Comparison of ENCODE assay signal across 12 mouse cellular contexts in the genomic region with DNA sequence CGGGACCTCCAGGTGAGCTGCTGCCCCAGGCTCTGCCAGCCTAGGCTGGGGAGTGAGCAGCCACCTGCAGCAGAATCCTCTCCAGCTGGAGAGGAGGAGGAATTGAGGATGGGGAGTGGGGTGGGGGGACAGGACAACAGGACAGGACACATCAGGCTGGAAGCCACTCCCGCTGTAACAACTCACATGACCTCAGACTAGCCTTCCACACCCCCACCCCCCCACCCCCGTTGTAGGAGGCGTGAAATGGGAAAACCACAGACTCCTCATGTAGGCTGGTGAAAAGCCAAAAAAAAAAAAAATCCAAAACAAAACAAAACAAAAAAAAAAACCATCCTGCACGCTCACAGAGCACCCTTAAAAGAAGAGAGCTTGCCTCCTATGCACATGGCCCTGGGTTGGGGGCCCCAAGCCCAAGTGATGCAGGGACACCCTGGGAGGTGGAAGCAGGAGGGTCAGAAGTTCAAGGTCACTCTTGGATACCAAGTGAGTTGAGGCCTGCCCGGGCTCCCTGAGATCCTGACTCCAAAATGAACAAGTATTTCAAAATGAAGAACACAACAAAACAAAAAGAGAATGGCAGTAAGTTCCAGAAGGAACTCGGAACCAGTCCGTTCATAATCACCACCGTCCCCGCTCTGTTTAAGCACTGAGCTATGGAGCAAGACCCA. TPM values are rescaled to one million over a fixed set of nuclear protein-coding genes. Genes with fewer than 3 reads are reported as not detected.
DNase-seq lines count a peak whose midpoint lies in the region; ATAC-seq lines count a peak whose summit lies in the region.
"Had no signal": no experiment of that assay in that cellular context is flagged by ENCODE, and none has a peak within 500 bp of the region (broad histone marks: within the 10 kb centered on the region; RNA-seq: fewer than 3 reads in every experiment).

No protein-coding gene starts in this region.

- no peaks in the 10 kb centered on the region for H3K9me3 ChIP-seq in hindbrain, embryonic 10.5 days
- H3K9me3 ChIP-seq in hindbrain, embryonic 16.5 days (ENCODE audit: control insufficient read depth, low read length): no peaks in the 10 kb centered on the region
- no peaks in the 10 kb centered on the region for H3K9me3 ChIP-seq in neural tube, embryonic 13.5 days
- H3K9me3 ChIP-seq in neural tube, embryonic 15.5 days (replicated peaks): no peaks in the 10 kb centered on the region
- H3K9me3 ChIP-seq in intestine, embryonic 15.5 days: no peaks in the 10 kb centered on the region
- H3K9me3 ChIP-seq: hindbrain, embryonic 15.5 days had no signal

- peaks cover 21% of the 10 kb centered on the region for H3K27me3 ChIP-seq in hindbrain, embryonic 10.5 days (ENCODE audit: insufficient read depth, poor library complexity, severe bottlenecking)
- peaks cover 2% of the 10 kb centered on the region; the same call in 1 of the 2 replicates for H3K27me3 ChIP-seq in hindbrain, embryonic 16.5 days (replicated peaks; ENCODE audit: control insufficient read depth, insufficient read depth, low read length)
- H3K27me3 ChIP-seq in neural tube, embryonic 13.5 days: no peaks in the 10 kb centered on the region
- H3K27me3 ChIP-seq in neural tube, embryonic 15.5 days (replicated peaks): 0 out of 2 replicates have a peak, but pooled peaks cover 3% of the 10 kb centered on the region
- H3K27me3 ChIP-seq in intestine, embryonic 15.5 days (replicated peaks): no peaks in the 10 kb centered on the region
- H3K27me3 ChIP-seq: hindbrain, embryonic 15.5 days had no signal

- peak overlapping the region; percentile 36; the same call in 1 of the 2 replicates for H3K4me3 ChIP-seq in hindbrain, embryonic 10.5 days
- no peak overlapping the region for H3K4me3 ChIP-seq in hindbrain, embryonic 16.5 days (ENCODE audit: low read length)
- no peak overlapping the region for H3K4me3 ChIP-seq in neural tube, embryonic 13.5 days
- no peak overlapping the region for H3K4me3 ChIP-seq in neural tube, embryonic 15.5 days (replicated peaks)
- H3K4me3 ChIP-seq in intestine, embryonic 15.5 days (replicated peaks): no peak overlapping the region
- H3K4me3 ChIP-seq: hindbrain, embryonic 15.5 days had no signal

- WGBS in hindbrain, embryonic 10.5 days: 63% methylated on average over 10 of the region's 10 CpGs
- WGBS in hindbrain, embryonic 16.5 days: 66% methylated on average over 10 of the region's 10 CpGs
- 72% methylated on average over 10 of the region's 10 CpGs for whole genome bisulfite sequencing in neural tube, embryonic 13.5 days
- 71% methylated on average over 10 of the region's 10 CpGs for WGBS in neural tube, embryonic 15.5 days
- WGBS in intestine, embryonic 15.5 days: 73% methylated on average over 10 of the region's 10 CpGs

- H3K9ac ChIP-seq in hindbrain, embryonic 16.5 days (ENCODE audit: low read depth, low read length): no peak overlapping the region
- peak overlapping the region; percentile 43; the same call in 1 of the 2 replicates for H3K9ac ChIP-seq in neural tube, embryonic 13.5 days
- no peak overlapping the region for H3K9ac ChIP-seq in neural tube, embryonic 15.5 days (replicated peaks)
- no peak overlapping the region for H3K9ac ChIP-seq in intestine, embryonic 15.5 days
- H3K9ac ChIP-seq: hindbrain, embryonic 15.5 days had no signal

- peak overlapping the region; percentile 84 for H3K27ac ChIP-seq in hindbrain, embryonic 10.5 days
- H3K27ac ChIP-seq in hindbrain, embryonic 16.5 days (ENCODE audit: low read depth, low read length): no peak overlapping the region
- H3K27ac ChIP-seq in neural tube, embryonic 13.5 days (replicated peaks): peak overlapping the region; percentile 62; the same call in 1 of the 2 replicates
- H3K27ac ChIP-seq in neural tube, embryonic 15.5 days (replicated peaks): no peak overlapping the region
- 0 out of 2 replicates have a peak overlapping the region, but pooled peaks have one; percentile 19 for H3K27ac ChIP-seq in intestine, embryonic 15.5 days
- H3K27ac ChIP-seq: hindbrain, embryonic 15.5 days had no signal

- H3K4me1 ChIP-seq in hindbrain, embryonic 10.5 days (replicated peaks): peaks cover 56% of the 10 kb centered on the region
- H3K4me1 ChIP-seq in hindbrain, embryonic 16.5 days (ENCODE audit: control insufficient read depth, insufficient read depth, low read depth, low read length): peaks cover 10% of the 10 kb centered on the region
- peaks cover 37% of the 10 kb centered on the region for H3K4me1 ChIP-seq in neural tube, embryonic 13.5 days (replicated peaks)
- peaks cover 28% of the 10 kb centered on the region for H3K4me1 ChIP-seq in neural tube, embryonic 15.5 days
- H3K4me1 ChIP-seq in intestine, embryonic 15.5 days (replicated peaks): peaks cover 45% of the 10 kb centered on the region

- H3K36me3 ChIP-seq in hindbrain, embryonic 10.5 days: no peaks in the 10 kb centered on the region
- no peaks in the 10 kb centered on the region for H3K36me3 ChIP-seq in hindbrain, embryonic 16.5 days (ENCODE audit: control insufficient read depth, insufficient read depth, low read length)
- no peaks in the 10 kb centered on the region for H3K36me3 ChIP-seq in neural tube, embryonic 13.5 days
- no peaks in the 10 kb centered on the region for H3K36me3 ChIP-seq in neural tube, embryonic 15.5 days
- H3K36me3 ChIP-seq in intestine, embryonic 15.5 days: no peaks in the 10 kb centered on the region
- H3K36me3 ChIP-seq: hindbrain, embryonic 15.5 days had no signal

- no peak overlapping the region for H3K4me2 ChIP-seq in hindbrain, embryonic 16.5 days (ENCODE audit: low read length)
- H3K4me2 ChIP-seq in neural tube, embryonic 13.5 days: no peak overlapping the region
- H3K4me2 ChIP-seq in neural tube, embryonic 15.5 days: no peak overlapping the region
- 0 out of 2 replicates have a peak overlapping the region, but pooled peaks have one; percentile 3 for H3K4me2 ChIP-seq in intestine, embryonic 15.5 days (replicated peaks)

- ATAC-seq in hindbrain, embryonic 16.5 days: no peak
- ATAC-seq in neural tube, embryonic 13.5 days (ENCODE audit: low read depth): no peak
- ATAC-seq in neural tube, embryonic 15.5 days (ENCODE audit: low FRiP score): no peak
- ATAC-seq in intestine, embryonic 15.5 days: no peak

- no peak for DNase-seq in hindbrain, embryonic 10.5 days (ENCODE audit: low spot score)
- DNase-seq in thymus, postnatal 0 days (ENCODE audit: low spot score): no peak
- DNase-seq in thymus, adult 18-20 months: no peak
- DNase-seq in adrenal gland, postnatal 14 days: no peak
- DNase-seq: adrenal gland, adult 2 months; cerebellum, adult 18-20 months; layer of hippocampus, adult 9-11 months had no signal

RNA-seq across cellular contexts. Expression of gene Bak1, which starts 10.8 kb away (rescaled TPM):
- polyA plus RNA-seq in hindbrain, embryonic 10.5 days (2016; fragmentation: Nextera tagmentation; extraction: Ambion mirVana): 2.9 and 6.6 TPM in 2 replicates
- 4.0 and 4.1 TPM in 2 replicates for polyA plus RNA-seq in hindbrain, embryonic 16.5 days (2015; fragmentation: Nextera tagmentation; extraction: Ambion mirVana)
- 2.8 and 3.3 TPM in 2 replicates for polyA plus RNA-seq in neural tube, embryonic 13.5 days (2015; fragmentation: Nextera tagmentation; extraction: Ambion mirVana)
- polyA plus RNA-seq in neural tube, embryonic 15.5 days (2015; fragmentation: Nextera tagmentation; extraction: Ambion mirVana): 4.5 TPM in 2 replicates
- polyA plus RNA-seq in intestine, embryonic 15.5 days (2015; fragmentation: Nextera tagmentation; extraction: Ambion mirVana): 7.3 and 8.1 TPM in 2 replicates
- polyA plus RNA-seq in thymus, postnatal 0 days (2015; fragmentation: Nextera tagmentation; extraction: Ambion mirVana): 5.8 and 6.9 TPM in 2 replicates
- total RNA-seq in adrenal gland, postnatal 14 days (2021): 33.5 and 41.7 TPM in 2 replicates

RNA-seq across cellular contexts. Expression of gene Itpr3, which starts 17.5 kb away (rescaled TPM):
- 1.8 and 2.0 TPM in 2 replicates for polyA plus RNA-seq in hindbrain, embryonic 10.5 days (2016; fragmentation: Nextera tagmentation; extraction: Ambion mirVana)
- 0.84 and 0.94 TPM in 2 replicates for polyA plus RNA-seq in hindbrain, embryonic 16.5 days (2015; fragmentation: Nextera tagmentation; extraction: Ambion mirVana)
- polyA plus RNA-seq in neural tube, embryonic 13.5 days (2015; fragmentation: Nextera tagmentation; extraction: Ambion mirVana): 1.4 and 1.5 TPM in 2 replicates
- 0.82 and 2.9 TPM in 2 replicates for polyA plus RNA-seq in neural tube, embryonic 15.5 days (2015; fragmentation: Nextera tagmentation; extraction: Ambion mirVana)
- 13.0 and 14.5 TPM in 2 replicates for polyA plus RNA-seq in intestine, embryonic 15.5 days (2015; fragmentation: Nextera tagmentation; extraction: Ambion mirVana)
- polyA plus RNA-seq in thymus, postnatal 0 days (2015; fragmentation: Nextera tagmentation; extraction: Ambion mirVana): 4.5 and 4.9 TPM in 2 replicates
- 7.4 and 10.9 TPM in 2 replicates for total RNA-seq in adrenal gland, postnatal 14 days (2021)

Comparison
In these comparisons a context has a peak if more than half of its experiments do, and no peak if none do; other contexts are left out.
1. H3K27ac ChIP-seq: peak in hindbrain, embryonic 10.5 days (single experiment), neural tube, embryonic 13.5 days (single experiment) and intestine, embryonic 15.5 days (single experiment); none in hindbrain, embryonic 16.5 days (single experiment) and neural tube, embryonic 15.5 days (single experiment).